Mouse (Mus musculus) retina, adult 2 months (tissue): ENCODE data around the gene Rp9.
"Not testable (repeated sequence)": the region's sequence is repeated elsewhere in the genome, so short reads cannot be mapped to it uniquely, and the experiment has no call there.

ENCODE experiments used
- DNase-seq: peaks from one replicate; pipeline ENCODE4 v3.0.0-alpha.2; 2012; ENCODE audit warnings: low read depth, low spot score

Gene Rp9

DNA sequence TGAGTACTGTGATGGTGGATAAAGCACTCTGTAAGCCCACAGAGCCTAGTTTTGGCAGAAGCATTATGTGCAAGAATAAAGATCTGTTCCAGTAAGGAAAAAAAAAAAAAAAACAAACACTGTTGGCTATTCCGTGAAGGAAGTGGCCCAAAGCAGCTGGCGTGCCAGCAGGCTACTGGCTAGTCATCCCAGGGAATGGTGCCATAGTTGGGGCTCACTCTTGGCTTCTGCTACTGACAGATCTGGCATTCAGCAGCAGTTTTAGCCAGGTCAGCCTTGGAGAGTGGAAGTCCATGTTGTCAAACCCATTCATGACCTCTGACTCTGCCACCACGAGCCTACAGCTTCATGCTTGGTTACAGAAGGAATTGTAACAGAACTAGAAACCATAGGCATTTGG, 7.6 kb downstream of the Rp9 start:
- no peak for DNase-seq

- no peak for DNase-seq
Observed at GRCm38 (mm10) chr9:22457142-22457835, 12.3 kb downstream of the Rp9 start.

DNA sequence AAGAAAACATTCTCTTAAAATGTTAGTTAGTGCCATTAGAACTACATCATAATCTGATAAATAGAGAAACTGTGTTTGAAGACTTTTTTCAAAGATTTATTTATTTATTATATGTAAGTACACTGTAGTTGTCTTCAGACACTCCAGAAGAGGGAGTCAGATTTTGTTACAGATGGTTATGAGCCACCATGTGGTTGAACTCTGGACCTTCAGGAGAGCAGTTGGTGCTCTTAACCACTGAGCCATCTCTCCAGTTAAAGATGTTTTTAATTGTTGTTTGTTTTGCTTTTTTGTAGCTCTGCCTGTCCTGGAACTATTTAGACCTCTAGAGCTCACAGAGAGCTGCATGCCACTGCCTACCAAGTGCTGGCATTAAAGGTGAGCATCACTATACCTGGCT, 14.5 kb downstream of the Rp9 start:
- no peak for DNase-seq

DNA sequence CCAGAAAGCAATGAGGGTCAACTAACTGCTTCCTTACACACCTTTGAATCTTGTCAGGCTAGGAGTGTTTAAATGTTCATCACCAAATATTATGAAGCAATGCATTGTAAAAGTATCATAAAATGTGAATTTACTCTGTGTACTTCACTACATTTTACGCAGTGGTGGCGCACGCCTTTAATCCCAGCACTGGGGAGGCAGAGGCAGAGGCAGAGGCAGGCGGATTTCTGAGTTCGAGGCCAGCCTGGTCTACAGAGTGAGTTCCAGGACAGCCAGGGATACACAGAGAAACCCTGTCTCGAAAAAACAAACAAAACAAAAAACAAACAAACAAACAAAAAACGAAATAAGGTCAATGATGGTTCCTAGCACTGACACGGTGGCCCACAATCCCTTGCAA, 15.6 kb downstream of the Rp9 start, which contains the start of gene Gm17545:
Gm17545 (plus strand) TSS at position 301 of the 400 bp plus-strand sequence.
- not testable (repeated sequence) for DNase-seq

DNA sequence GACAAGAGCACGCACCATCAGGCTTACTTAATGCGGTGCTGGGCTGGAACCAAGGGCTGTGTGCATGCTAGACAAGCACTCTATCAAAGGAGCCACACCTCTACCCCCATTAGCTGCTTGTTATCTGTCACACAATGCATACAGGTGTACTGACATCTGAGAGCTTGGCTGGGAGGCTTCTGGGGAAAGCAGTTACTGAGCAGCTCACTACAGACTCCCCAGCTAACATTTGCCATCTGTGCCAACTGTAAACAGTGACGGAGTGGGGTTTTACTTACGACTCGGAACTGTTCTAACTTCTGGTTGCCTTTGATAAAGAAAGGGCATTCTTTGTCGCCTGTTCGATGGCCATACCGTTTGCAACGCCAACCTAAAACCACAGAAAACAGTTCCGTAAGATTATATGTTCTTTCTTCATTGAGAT, 16.0 kb downstream of the Rp9 start:
- no peak for DNase-seq

GRCm38 (mm10) chr9:22452697-22453096, 16.8 kb downstream of the Rp9 start:
- no peak for DNase-seq

GRCm38 (mm10) chr9:22449209-22449608, 20.3 kb downstream of the Rp9 start:
- DNase-seq = no peak

DNA sequence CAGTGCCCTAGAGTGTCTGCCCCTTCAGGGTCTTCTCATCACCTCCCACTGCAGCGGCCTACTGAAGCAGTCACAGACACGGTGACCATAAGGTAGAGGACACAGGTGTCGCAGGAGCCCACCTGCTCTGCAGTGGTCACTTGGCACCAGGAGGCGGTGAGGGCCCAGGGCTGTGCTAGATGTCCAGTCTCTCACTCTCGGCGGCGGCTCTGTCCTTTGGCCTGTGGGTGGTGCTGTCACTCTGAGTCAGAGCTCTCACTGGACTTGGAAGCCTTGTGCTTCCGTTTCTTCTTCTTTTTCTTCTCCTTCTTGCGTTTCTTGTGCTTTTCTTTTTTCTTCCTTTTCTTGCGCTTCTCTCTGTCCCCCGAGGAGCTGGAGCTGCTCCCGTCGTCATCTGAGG, 21.1 kb downstream of the Rp9 start:
- no peak for DNase-seq

DNA sequence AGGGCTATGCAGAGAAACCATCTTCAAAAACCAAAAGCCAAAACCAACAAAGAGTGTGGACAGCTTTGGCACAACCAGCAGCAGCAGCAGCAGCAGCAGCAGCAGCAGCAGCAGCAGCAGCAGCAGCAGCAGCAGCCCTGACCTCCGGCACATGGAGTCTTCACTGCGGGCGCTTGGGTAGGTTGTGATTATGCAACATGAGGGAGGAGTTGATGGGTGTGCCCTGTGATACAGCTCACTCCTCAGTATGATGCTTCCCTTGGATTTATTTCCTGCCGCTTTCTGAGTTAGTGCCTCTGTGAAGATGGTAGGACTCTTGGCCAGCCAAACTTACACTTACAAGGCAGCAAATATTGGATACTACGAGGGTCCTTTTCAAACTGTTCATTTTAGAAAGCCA, 22.3 kb downstream of the Rp9 start:
- no peak for DNase-seq

DNA sequence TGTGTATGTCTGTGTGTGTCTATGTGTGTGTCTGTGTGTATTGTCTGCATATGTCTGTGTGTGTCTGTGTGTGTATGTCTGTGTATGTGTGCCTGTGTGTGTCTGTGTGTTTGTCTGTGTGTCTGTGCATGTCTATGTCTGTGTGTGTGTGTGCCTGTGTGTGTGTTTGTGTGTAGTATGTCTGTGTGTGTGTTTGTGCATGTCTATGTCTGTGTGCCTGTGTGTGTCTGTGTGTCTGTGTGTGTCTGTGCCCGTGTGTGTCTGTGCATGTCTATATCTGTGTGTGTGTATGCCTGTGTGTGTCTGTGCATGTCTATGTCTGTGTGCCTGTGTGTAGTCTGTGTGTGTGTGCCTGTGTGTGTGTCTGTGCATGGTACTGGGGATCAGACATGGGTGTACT, 24.4 kb downstream of the Rp9 start:
- DNase-seq = no peak

DNA sequence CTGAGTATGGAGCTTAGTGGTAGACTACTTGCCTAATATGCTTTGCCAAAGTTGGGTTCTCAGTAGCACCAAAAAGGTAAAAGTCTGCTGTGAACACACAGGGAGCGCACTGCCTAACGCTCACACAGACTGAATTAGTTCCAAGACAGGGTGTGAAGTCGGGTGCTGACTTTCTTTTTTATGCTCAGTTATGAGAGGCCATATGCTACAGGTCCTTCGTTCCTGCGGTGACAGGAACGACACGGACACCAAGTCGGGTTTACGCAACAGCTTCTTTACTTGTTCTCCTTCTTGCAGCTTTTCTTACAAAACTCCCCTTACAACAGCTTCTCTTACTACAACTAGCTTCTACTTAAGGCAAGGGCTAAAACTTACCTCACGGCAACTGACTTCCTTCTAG, 26.4 kb downstream of the Rp9 start:
- no peak for DNase-seq

DNA sequence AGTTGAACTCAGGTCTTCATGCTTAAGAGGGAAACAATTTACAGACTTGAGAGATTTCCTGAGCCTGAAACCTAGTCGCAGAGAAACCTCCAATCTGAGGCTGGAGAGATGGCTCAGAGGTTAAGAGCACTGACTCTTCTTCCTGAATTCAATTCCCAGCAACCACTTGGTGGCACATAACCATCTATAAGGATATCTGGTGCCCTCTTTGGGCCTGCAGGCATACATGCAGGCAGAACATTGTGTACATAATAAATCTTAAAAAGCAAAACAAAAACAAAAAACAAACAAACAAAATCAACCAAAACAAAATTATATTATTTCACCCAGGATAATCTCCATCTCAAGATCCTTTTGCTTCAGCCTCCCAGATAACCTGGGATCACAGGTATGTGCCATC, 30.7 kb downstream of the Rp9 start:
- no peak for DNase-seq

DNA sequence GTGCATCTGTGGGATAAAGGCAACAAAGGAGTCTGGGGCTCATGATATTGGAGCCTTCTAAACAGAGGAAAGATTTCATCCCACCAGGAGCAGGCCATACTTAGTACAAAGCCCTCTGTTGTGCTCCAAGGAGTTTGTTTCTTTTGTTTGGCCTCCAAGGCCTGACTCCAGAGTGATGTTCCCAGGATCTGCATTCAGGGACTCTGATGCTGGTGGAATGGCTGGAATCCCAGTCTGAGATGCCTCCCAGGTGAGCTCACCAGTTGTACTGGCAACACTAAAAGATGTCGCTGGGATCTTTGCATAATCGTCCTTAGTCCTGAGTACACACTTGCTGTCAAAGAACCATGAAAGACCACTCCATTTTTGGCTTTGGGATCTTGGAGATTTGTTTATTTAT, 35.4 kb downstream of the Rp9 start:
- no peak for DNase-seq

GRCm38 (mm10) chr9:22433221-22433620, 36.3 kb downstream of the Rp9 start:
- DNase-seq = no peak

DNA sequence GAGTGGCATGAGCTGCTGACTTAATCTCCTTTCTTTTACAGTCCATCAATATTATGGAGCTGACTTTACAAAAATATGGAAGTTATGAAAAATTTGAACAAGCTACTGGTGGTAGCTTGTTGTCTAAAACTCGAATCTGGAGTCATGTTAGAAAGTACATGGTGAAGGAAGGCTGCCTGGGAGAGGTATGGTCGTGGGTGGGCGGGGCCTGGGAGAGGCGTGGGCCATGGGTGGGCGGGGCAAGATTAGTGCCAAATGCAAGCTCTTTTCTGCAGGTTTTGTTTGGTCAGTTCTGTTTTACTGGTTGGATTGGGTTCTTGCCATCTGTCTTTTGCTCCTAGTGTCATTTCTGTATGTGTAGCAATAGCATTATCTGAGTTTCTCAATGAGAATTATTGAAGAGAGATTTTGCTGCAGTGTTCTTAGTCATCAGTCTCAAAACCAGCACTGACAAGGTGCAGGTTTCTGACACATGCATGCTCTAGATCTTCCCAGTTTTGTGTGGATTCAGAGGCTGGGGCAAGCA, 39.2 kb downstream of the Rp9 start:
- DNase-seq = no peak

GRCm38 (mm10) chr9:22429533-22430241, 39.9 kb downstream of the Rp9 start:
- DNase-seq = no peak

DNA sequence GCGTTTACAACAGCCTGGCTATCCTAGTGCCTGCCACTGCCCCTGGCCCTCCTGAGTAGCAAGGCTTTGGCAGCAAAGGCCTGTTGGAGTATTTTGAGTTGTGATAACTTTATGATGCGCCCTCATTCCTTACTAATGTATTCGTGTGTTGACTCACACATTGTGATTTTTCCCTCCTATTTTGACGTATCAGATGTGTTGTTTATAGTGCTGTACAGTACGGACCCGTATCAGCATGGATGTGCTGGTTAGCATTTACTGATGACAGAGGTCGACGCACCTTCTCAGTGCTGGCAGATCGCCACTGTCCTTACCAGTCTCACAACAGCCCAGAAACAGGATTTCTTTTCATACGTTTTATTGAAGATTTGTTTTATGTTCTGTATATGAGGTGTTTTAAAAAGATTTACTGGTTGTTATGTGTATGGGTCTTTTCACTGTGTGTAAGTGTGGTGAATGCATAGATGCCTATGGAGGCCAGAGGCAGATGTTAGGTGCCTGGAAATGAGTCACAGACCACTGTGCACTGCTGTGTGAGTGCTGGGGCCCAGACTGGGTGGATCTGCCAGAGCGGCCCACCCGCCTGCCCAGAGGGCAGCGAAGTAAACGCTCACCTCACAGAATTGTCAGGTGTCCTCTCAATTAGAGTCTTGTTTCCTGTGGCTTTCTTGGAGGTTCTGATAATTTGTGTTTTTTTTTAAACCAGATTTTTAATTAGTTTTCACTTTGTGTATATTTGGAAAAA, 40.7 kb downstream of the Rp9 start:
- no peak for DNase-seq

DNA sequence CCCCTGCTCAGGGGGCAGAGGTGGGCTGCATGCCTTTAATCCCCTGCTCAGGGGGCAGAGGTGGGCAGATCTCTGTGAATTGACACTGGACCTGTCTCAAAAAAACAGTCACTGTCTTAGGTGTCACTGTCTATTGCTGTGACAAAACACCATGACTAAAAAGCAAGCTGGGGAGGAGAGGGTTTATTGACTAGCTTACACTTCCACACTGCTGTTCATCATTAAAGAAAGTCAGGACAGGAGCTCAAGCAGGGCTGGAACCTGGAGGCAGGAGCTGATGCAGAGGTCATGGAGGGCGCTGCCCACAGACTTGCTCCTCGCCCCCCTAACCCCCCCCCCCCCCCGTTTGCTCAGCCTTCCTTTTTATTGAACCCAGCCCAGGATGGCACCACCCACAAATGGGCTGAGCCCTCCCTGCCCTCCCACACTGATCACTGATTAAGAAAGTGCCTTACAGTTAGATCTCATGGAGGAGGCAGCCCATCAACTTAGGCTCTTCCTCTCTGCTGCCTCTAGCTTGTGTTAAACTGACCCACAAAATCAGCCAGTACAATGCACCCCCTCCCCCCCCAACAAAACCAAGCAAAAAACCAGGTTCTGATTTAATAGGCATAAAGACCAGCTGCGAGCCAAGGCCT, 41.4 kb downstream of the Rp9 start:
- DNase-seq = no peak

GRCm38 (mm10) chr9:22424719-22425118, 44.8 kb downstream of the Rp9 start:
- DNase-seq = no peak

- no peak for DNase-seq
Observed at GRCm38 (mm10) chr9:22424196-22424595, 45.3 kb downstream of the Rp9 start.

GRCm38 (mm10) chr9:22423507-22423906, 46.0 kb downstream of the Rp9 start:
- no peak for DNase-seq

- no peak for DNase-seq
Observed at GRCm38 (mm10) chr9:22422559-22422958, 47.0 kb downstream of the Rp9 start.
